6 mouse cellular contexts compared by ENCODE assay signal in genomic region chr13:51668195-51668594, GRCm38 (mm10). TPM values are rescaled to one million over a fixed set of nuclear protein-coding genes. Genes with fewer than 3 reads are reported as not detected.
A peak's percentile ranks its signal among the peaks of the same experiment; 100 is the strongest.
DNase-seq lines count a peak whose midpoint lies in the region; ATAC-seq and TF ChIP-seq lines count a peak whose summit lies in the region.
"Not testable (repeated sequence)": the region's sequence is repeated elsewhere in the genome, so short reads cannot be mapped to it uniquely, and the experiment has no call there.

No protein-coding gene starts in this region.

- not testable (repeated sequence) for H3K27me3 ChIP-seq in heart, postnatal 0 days (ENCODE audit: control insufficient read depth, insufficient read depth, low read length)

- not testable (repeated sequence) for H3K4me1 ChIP-seq in heart, postnatal 0 days (ENCODE audit: control insufficient read depth, insufficient read depth)

- H3K27ac ChIP-seq in heart, postnatal 0 days (ENCODE audit: low read depth): not testable (repeated sequence)

- not testable (repeated sequence) for H3K9me3 ChIP-seq in heart, postnatal 0 days (replicated peaks; ENCODE audit: control insufficient read depth, low read length)

- H3K4me3 ChIP-seq in heart, postnatal 0 days (ENCODE audit: low read depth, low read length): not testable (repeated sequence)

- not testable (repeated sequence) for H3K9ac ChIP-seq in heart, postnatal 0 days (replicated peaks; ENCODE audit: low read depth, low read length)

- not testable (repeated sequence) for TF ChIP-seq EP300 in heart, postnatal 0 days (IDR thresholded peaks at IDR 0.05; ENCODE audit: low read depth)

- DNase-seq in ES-CJ7 (ENCODE audit: low read depth, low spot score): peak; percentile 95
- peak; percentile 43 for DNase-seq in WW6 (ENCODE audit: low read depth, low spot score)
- not testable (repeated sequence) for DNase-seq in heart, postnatal 0 days (ENCODE audit: low spot score)
- DNase-seq in kidney, adult 11 months: peak; percentile 77
- peak; percentile 55 to 65 for DNase-seq in kidney, adult 8-10 months
- DNase-seq in kidney, postnatal 36 days: peak; percentile 47 to 55

- ATAC-seq in heart, postnatal 0 days (ENCODE audit: insufficient read depth, low read depth): peak; percentile 49; the same call in 1 of the 2 replicates

- not testable (repeated sequence) for H3K4me2 ChIP-seq in heart, postnatal 0 days (ENCODE audit: low read depth, low read length)

- not testable (repeated sequence) for TF ChIP-seq CTCF in heart, postnatal 0 days (IDR thresholded peaks at IDR 0.05; ENCODE audit: low read depth)

- H3K36me3 ChIP-seq in heart, postnatal 0 days (replicated peaks; ENCODE audit: control insufficient read depth, insufficient read depth, low read length): peaks cover 70% of the 10 kb centered on the region

- 80% methylated on average over 12 of the region's 12 CpGs for WGBS in heart, postnatal 0 days

RNA-seq across cellular contexts. Expression of gene Secisbp2, which starts 16.7 kb away (rescaled TPM):
- 15.1 and 29.8 TPM in 2 replicates for total RNA-seq in heart, postnatal 0 days (2014; rRNA removed; ENCODE audit: low replicate concordance)
- polyA plus RNA-seq in heart, postnatal 0 days (2015; fragmentation: Nextera tagmentation; extraction: Ambion mirVana): 23.9 and 27.7 TPM in 2 replicates

RNA-seq across cellular contexts. Expression of gene Cks2, which starts 23.2 kb away (rescaled TPM):
- total RNA-seq in heart, postnatal 0 days (2014; rRNA removed; ENCODE audit: low replicate concordance): 199 and 228 TPM in 2 replicates
- 101 and 105 TPM in 2 replicates for polyA plus RNA-seq in heart, postnatal 0 days (2015; fragmentation: Nextera tagmentation; extraction: Ambion mirVana)
